Mouse (Mus musculus): ENCODE measurements around the gene Cdca4. TPM values are rescaled to one million over a fixed set of nuclear protein-coding genes. Genes with fewer than 3 reads are reported as not detected.

Gene Cdca4
- 6.9 TPM for polyA plus RNA-seq (2014; fragmentation: Illumina TruSeq; extraction: RNeasy Lipid Tissue Mini Kit (QIAGEN cat#74804); ENCODE audit: low read depth, low replicate concordance)

DNA sequence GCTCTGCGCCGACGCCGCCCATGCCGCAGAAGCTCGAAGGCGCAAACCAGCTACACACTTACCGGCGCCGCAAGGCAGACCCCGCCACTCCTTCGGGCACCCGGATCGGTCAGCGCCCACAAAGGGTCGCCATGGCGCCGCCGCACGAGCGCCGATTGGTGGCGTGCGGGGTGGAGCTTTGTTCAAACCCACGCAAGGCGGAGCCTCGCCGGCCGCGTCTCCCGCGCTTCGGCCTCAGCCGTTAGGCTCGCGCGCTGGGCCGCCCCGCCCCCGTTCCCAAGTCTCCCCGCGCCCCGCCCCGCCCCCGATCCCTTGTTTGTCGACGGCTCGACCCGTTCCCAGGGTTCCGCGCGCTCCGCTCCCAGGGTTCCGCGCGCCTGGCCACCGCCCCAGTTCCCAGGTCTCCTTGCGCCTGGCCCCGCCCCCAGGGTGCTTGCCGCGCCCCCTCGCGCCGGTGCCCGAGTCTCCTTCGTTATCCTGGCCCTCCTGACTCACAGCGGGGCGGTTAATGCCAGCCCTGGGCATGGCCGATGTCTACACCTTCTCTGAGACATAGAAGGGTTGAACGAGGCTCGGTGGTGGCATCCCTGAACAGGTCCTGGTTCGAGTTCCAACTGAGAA is at the start of gene Cdca4:
TSS of gene Cdca4 (minus strand) at position 180 of the 621 bp plus-strand sequence.

GRCm38 (mm10) chr12:112868178-112869087 is 39.2 kb upstream of the Cdca4 start, which contains the start of gene Gpr132:
Gene Gpr132, minus strand, starts transcription at chr12:112868228.

DNA sequence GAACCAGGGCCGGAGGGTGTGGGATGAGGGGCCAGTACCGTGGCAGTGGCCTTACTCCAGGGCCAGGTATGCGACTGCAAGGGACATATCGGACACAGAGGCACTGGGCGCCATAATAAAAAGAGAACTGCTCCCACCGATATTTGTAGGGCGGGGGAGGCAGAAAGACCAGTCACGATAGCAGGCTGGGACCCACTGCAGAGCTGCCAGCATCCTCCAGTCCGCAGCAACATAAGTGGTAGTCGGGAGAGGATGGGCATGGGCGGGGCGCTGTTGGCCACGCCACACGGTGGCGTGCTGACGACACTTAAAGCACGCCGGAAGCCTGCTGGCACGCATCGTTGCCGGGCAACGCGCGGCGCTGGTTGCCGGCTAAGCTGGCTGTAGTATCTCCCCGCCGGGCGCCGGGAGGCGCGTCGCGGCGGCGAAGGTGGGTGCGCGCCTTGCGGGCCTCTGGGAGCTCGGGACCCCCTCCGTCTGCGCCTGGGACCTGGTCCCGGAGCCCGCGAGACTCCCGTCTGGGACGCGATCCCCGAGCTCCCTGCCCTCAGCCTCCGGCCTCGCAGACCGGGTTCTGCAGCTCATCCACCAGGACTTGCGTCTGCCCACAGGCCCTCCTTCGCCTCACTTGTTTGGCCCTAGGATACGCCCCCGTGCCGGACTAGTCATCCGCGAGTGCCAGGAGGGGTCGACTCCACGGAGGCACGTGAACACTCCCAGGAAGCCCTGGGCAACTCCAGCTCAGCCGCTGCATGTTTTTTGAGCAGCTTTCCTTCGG is 20.4 kb downstream of the Cdca4 start, which contains the start of gene Clba1:
TSS of gene Clba1 (plus strand) at position 351 of the 778 bp plus-strand sequence.

GRCm38 (mm10) chr12:112801864-112802846 is 27.1 kb downstream of the Cdca4 start, which contains the start of gene Ahnak2:
Gene Ahnak2, minus strand, starts transcription at chr12:112802657.

Other genes starting within 250 kb of the Cdca4 start
- 1.5 TPM for gene Inf2, start 240.6 kb downstream of the Cdca4 start, polyA plus RNA-seq (2014; fragmentation: Illumina TruSeq; extraction: RNeasy Lipid Tissue Mini Kit (QIAGEN cat#74804); ENCODE audit: low read depth, low replicate concordance)
- gene Adssl1, start 209.4 kb downstream of the Cdca4 start, polyA plus RNA-seq (2014; fragmentation: Illumina TruSeq; extraction: RNeasy Lipid Tissue Mini Kit (QIAGEN cat#74804); ENCODE audit: low read depth, low replicate concordance): 2.8 TPM
- 2.4 TPM for gene Siva1, start 184.7 kb downstream of the Cdca4 start, polyA plus RNA-seq (2014; fragmentation: Illumina TruSeq; extraction: RNeasy Lipid Tissue Mini Kit (QIAGEN cat#74804); ENCODE audit: low read depth, low replicate concordance)
- 11.5 TPM for gene Akt1, start 154.5 kb downstream of the Cdca4 start, polyA plus RNA-seq (2014; fragmentation: Illumina TruSeq; extraction: RNeasy Lipid Tissue Mini Kit (QIAGEN cat#74804); ENCODE audit: low read depth, low replicate concordance)
- gene Zbtb42, start 150.6 kb downstream of the Cdca4 start, polyA plus RNA-seq (2014; fragmentation: Illumina TruSeq; extraction: RNeasy Lipid Tissue Mini Kit (QIAGEN cat#74804); ENCODE audit: low read depth, low replicate concordance): 0.58 TPM
- 12.4 TPM for gene Cep170b, start 109.0 kb downstream of the Cdca4 start, polyA plus RNA-seq (2014; fragmentation: Illumina TruSeq; extraction: RNeasy Lipid Tissue Mini Kit (QIAGEN cat#74804); ENCODE audit: low read depth, low replicate concordance)
- gene Pld4, start 68.8 kb downstream of the Cdca4 start, polyA plus RNA-seq (2014; fragmentation: Illumina TruSeq; extraction: RNeasy Lipid Tissue Mini Kit (QIAGEN cat#74804); ENCODE audit: low read depth, low replicate concordance): not detected
- gene Ahnak2, start 26.8 kb downstream of the Cdca4 start, polyA plus RNA-seq (2014; fragmentation: Illumina TruSeq; extraction: RNeasy Lipid Tissue Mini Kit (QIAGEN cat#74804); ENCODE audit: low read depth, low replicate concordance): 1.1 TPM
- gene Clba1, start 20.5 kb downstream of the Cdca4 start, polyA plus RNA-seq (2014; fragmentation: Illumina TruSeq; extraction: RNeasy Lipid Tissue Mini Kit (QIAGEN cat#74804); ENCODE audit: low read depth, low replicate concordance): 1.9 TPM
- gene Gpr132, start 38.8 kb upstream of the Cdca4 start, polyA plus RNA-seq (2014; fragmentation: Illumina TruSeq; extraction: RNeasy Lipid Tissue Mini Kit (QIAGEN cat#74804); ENCODE audit: low read depth, low replicate concordance): not detected
- 0.12 TPM for gene Jag2, start 100.4 kb upstream of the Cdca4 start, polyA plus RNA-seq (2014; fragmentation: Illumina TruSeq; extraction: RNeasy Lipid Tissue Mini Kit (QIAGEN cat#74804); ENCODE audit: low read depth, low replicate concordance)
- gene Nudt14, start 112.7 kb upstream of the Cdca4 start, polyA plus RNA-seq (2014; fragmentation: Illumina TruSeq; extraction: RNeasy Lipid Tissue Mini Kit (QIAGEN cat#74804); ENCODE audit: low read depth, low replicate concordance): 0.93 TPM
- 1.1 TPM for gene Btbd6, start 147.1 kb upstream of the Cdca4 start, polyA plus RNA-seq (2014; fragmentation: Illumina TruSeq; extraction: RNeasy Lipid Tissue Mini Kit (QIAGEN cat#74804); ENCODE audit: low read depth, low replicate concordance)
- gene Brf1, start 171.3 kb upstream of the Cdca4 start, polyA plus RNA-seq (2014; fragmentation: Illumina TruSeq; extraction: RNeasy Lipid Tissue Mini Kit (QIAGEN cat#74804); ENCODE audit: low read depth, low replicate concordance): 20.1 TPM
- gene Pacs2, start 185.1 kb upstream of the Cdca4 start, polyA plus RNA-seq (2014; fragmentation: Illumina TruSeq; extraction: RNeasy Lipid Tissue Mini Kit (QIAGEN cat#74804); ENCODE audit: low read depth, low replicate concordance): 7.3 TPM
- not detected for gene Tex22, start 245.1 kb upstream of the Cdca4 start, polyA plus RNA-seq (2014; fragmentation: Illumina TruSeq; extraction: RNeasy Lipid Tissue Mini Kit (QIAGEN cat#74804); ENCODE audit: low read depth, low replicate concordance)